Mouse (Mus musculus): ENCODE results near the gene Acta1. TPM values are rescaled to one million over a fixed set of nuclear protein-coding genes. Genes with fewer than 3 reads are reported as not detected.

The Acta1 gene
- total RNA-seq, 2 experiments from 2014 or later, result not detected

GRCm38 (mm10) chr8:123849352-123849751 lies 45.2 kb downstream of the Acta1 start:
- no peak for ATAC-seq (replicated peaks; ENCODE audit: low FRiP score, low TSS enrichment, poor library complexity, severe bottlenecking)

- no peak for ATAC-seq (replicated peaks; ENCODE audit: low FRiP score, low TSS enrichment, poor library complexity, severe bottlenecking)
Measured at GRCm38 (mm10) chr8:123847546-123847945, 47.0 kb downstream of the Acta1 start.

- ATAC-seq (replicated peaks; ENCODE audit: low FRiP score, low TSS enrichment, poor library complexity, severe bottlenecking), result no peak
Measured at GRCm38 (mm10) chr8:123846509-123846908, 48.0 kb downstream of the Acta1 start.

GRCm38 (mm10) chr8:123845991-123846390 lies 48.6 kb downstream of the Acta1 start:
- no peak for ATAC-seq (replicated peaks; ENCODE audit: low FRiP score, low TSS enrichment, poor library complexity, severe bottlenecking)

GRCm38 (mm10) chr8:123845114-123845513 lies 49.4 kb downstream of the Acta1 start:
- no peak for ATAC-seq (replicated peaks; ENCODE audit: low FRiP score, low TSS enrichment, poor library complexity, severe bottlenecking)

GRCm38 (mm10) chr8:123844341-123844740 lies 50.2 kb downstream of the Acta1 start:
- no peak for ATAC-seq (replicated peaks; ENCODE audit: low FRiP score, low TSS enrichment, poor library complexity, severe bottlenecking)

GRCm38 (mm10) chr8:123842086-123842485 lies 52.5 kb downstream of the Acta1 start:
- ATAC-seq (replicated peaks; ENCODE audit: low FRiP score, low TSS enrichment, poor library complexity, severe bottlenecking), result no peak

Other genes with a start within 250 kb of the Acta1 start
- gene Rhou, start 240.8 kb downstream of the Acta1 start, total RNA-seq (2014; fragmentation: Nextera tagmentation), result 0.25 TPM in 1 of 2 replicates, not detected in the other
- 0.05 TPM in 1 of 2 replicates, not detected in the other for gene Rhou, start 240.8 kb downstream of the Acta1 start, total RNA-seq (2017)
- gene Rab4a, start 88.8 kb downstream of the Acta1 start, total RNA-seq (2014; fragmentation: Nextera tagmentation), result 77.5 and 84.1 TPM in 2 replicates
- 23.6 and 42.7 TPM in 2 replicates for gene Rab4a, start 88.8 kb downstream of the Acta1 start, total RNA-seq (2017)
- gene Ccsap, start 34.5 kb downstream of the Acta1 start, total RNA-seq (2014; fragmentation: Nextera tagmentation), result 7.9 and 11.6 TPM in 2 replicates
- gene Ccsap, start 34.5 kb downstream of the Acta1 start, total RNA-seq (2017), result 11.2 and 12.4 TPM in 2 replicates
- gene Nup133, start 54.5 kb upstream of the Acta1 start, total RNA-seq (2014; fragmentation: Nextera tagmentation), result 37.6 and 47.2 TPM in 2 replicates
- 35.7 and 36.3 TPM in 2 replicates for gene Nup133, start 54.5 kb upstream of the Acta1 start, total RNA-seq (2017)
- 45.7 and 47.9 TPM in 2 replicates for gene Abcb10, start 88.4 kb upstream of the Acta1 start, total RNA-seq (2014; fragmentation: Nextera tagmentation)
- gene Abcb10, start 88.4 kb upstream of the Acta1 start, total RNA-seq (2017), result 23.8 and 39.0 TPM in 2 replicates
- 58.2 and 60.6 TPM in 2 replicates for gene Taf5l, start 126.6 kb upstream of the Acta1 start, total RNA-seq (2014; fragmentation: Nextera tagmentation)
- 34.3 and 52.8 TPM in 2 replicates for gene Taf5l, start 126.6 kb upstream of the Acta1 start, total RNA-seq (2017)
- 25.4 and 36.2 TPM in 2 replicates for gene Urb2, start 126.8 kb upstream of the Acta1 start, total RNA-seq (2014; fragmentation: Nextera tagmentation)
- gene Urb2, start 126.8 kb upstream of the Acta1 start, total RNA-seq (2017), result 28.0 and 28.1 TPM in 2 replicates

Data from megakaryocyte-erythroid progenitor cell, adult 5-6 weeks (primary cell).